Mouse (Mus musculus) layer of hippocampus, adult 18-20 months (tissue): ENCODE measurements around the gene Fes. TPM values are rescaled to one million over a fixed set of nuclear protein-coding genes. Genes with fewer than 3 reads are reported as not detected.

Source experiments
- DNase-seq, 2 experiments: peaks; one replicate each; pipeline ENCODE4 v3.0.0; 2022; ENCODE audit warnings: low spot score in 2 of 2
- total RNA-seq, 2 experiments: library from RNA; stranded (reverse); gene quantifications; 2 replicates each; pipeline ENCODE4 v1.2.3; 2021

Gene Fes
- total RNA-seq, 2 experiments from 2014 or later: 5.2 to 6.0 TPM

DNA sequence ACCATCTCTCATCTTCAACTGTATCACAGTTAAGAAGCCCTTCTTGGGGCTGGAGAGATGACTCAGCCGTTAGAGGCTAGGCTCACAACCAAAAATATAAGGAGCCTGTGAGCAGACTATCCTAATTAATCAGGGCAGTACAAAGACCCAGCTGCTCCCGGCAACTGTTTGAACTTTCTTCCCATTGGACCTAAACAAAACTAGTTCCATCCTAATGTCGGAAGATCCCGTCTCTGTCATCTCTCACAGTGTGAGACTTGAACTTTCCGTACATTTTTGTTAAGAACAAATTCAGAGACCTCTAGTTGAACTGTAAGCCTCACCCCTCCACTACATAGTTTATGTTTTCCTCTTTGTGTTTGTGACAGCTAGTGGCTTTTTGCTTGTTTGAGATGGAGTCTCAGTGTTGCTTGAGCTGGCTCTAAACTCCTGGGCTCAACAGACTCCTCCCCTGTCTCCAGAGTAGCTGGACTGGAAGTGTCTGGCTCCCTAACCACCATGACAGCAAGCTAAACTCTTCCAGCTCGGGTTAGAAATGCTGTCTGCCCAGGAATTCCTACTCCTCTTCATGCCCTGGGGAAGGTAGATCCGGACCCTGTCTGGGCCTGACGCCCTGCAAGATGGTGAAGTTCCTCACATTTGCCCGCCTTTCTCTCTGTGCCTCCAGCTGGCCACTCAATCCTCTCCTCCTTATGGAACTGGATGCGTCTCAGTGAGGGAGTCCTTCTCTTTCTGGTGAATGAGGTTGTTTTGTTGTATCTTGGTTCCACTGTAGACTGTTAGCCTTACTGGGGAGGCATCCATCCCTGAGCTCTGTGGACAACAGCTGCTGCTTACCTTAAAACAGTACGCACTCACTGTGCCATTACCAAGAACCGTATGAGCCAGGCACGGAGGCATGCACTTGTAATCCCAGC lies 39.8 kb downstream of the Fes start:
- no peak for DNase-seq

DNA sequence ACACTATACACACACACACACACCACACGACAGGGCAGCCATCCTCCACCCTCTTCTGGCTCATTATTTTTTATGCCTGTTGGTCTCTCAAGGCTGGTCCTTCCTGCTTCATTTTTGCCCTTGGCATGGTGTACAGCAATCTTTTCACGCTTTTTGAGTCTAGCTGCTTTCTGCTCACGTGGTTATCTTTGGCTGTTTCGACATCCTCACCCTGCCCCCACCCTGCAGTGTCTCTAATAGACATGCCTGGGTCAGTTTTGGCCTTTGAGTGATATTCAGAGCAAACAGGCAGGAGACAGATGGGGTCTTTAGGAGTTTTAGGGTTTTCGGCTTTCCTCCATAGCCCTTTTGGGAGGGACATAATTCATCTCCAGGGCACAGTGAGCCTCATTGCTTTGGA lies 40.9 kb downstream of the Fes start:
- no peak for DNase-seq

GRCm38 (mm10) chr7:80346173-80346572 lies 41.6 kb downstream of the Fes start:
- DNase-seq: no peak

DNA sequence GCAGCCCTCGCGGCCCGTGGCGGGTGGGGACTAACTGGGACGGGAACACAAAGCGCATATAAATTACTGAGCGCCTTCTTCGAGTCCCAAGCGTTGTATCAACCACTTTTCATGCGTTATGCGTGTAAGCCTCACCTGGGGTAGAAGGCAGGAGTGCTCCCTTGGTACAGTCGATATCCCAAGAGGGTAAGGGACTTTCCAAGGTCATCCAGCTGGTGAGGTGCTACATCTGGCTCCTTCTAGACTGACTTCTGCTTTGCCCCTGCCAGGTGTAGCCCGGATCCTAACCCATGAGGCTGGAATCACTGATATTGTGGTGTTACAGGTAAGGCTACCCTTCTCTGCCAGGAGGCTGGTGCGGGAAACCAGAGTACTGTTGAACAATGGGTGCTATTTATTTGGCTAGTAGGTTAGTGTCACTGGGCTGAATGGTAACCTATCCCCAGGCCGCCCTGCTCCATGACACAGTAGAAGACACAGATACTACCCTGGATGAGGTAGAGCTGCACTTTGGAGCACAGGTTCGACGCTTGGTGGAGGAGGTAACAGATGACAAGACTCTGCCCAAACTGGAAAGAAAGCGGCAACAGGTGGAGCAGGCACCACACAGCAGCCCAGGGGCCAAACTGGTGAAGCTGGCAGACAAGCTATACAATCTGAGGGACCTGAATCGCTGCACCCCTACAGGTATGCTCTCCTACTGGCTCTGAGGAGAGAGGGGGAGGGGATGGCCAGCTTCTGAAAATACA lies 44.3 kb downstream of the Fes start:
- no peak for DNase-seq

GRCm38 (mm10) chr7:80342858-80343257 lies 44.9 kb downstream of the Fes start, which contains the start of gene Hddc3:
TSS of gene Hddc3 (plus strand) at chr7:80343104.
- DNase-seq: peak; percentile 90 to 98

GRCm38 (mm10) chr7:80341793-80342192 lies 46.0 kb downstream of the Fes start:
- DNase-seq: no peak

DNA sequence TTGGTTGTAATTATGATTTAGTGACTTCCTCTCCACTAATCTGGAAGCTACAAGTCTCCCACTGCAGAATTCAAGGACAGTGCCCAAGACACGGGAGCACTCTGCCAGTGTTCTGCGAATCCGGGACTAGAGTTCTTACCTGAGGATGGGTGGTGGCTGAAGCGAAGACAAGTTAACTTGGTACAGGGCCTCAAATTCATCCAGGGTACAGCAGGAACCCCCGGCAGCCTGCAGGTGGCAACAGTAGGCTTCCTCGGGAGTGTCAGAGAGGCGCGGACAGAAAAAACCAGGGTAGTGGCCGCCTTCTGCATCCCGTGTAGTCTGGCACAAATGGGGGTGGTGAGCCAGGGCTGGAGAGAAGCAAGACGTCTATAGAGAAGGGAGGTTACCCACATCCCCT lies 47.0 kb downstream of the Fes start, which contains the start of gene Unc45a:
Gene Unc45a, minus strand, starts transcription at position 213 of the 400 bp plus-strand sequence.
- peak in 1 of 2 experiments; percentile 69 for DNase-seq

DNA sequence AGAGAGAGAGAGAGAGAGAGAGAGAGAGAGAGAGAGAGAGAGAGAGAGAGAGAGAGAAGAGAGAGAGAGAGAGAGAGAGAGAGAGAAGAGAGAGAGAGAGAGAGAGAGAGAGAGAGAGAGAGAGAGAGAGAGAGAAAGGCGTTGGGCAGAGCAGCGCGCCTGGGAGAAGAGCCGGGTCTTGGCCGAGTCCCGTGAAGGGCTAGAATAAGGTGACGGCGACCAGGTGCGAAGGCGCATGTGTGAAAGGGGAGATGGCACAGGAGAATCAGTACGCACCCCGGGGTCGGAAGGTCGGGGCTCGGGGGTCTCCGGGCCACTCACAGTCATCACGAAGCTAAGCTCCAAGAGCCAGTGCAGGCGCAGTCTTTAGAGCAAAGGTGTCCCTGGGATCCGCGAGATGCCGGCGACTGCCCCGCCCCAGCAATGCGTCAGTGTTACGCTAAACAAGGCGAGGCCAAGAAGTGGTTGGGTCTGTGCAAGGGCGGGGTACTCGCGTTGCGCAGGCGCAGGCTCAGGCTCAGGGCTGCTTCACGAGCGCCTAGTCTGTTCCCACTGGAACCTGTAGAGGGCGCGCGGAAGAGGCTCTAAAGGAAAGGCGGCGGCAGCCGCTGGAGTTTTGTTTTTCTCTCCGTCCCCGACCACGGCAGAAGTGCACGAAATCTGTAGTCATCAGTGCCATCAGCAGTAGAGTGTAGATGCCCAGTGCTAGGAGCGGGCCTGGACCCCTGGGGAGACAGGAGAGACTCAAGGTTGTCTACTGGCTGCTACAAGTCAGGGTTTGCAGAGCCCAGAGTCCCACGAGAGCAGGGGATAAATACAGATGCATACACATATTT lies 47.7 kb downstream of the Fes start:
- peak; percentile 98 to 99 for DNase-seq

- DNase-seq: peak in 1 of 2 experiments; percentile 37
Observed at GRCm38 (mm10) chr7:80339371-80339770, 48.4 kb downstream of the Fes start.

GRCm38 (mm10) chr7:80336932-80337331 lies 50.8 kb downstream of the Fes start:
- DNase-seq: no peak

DNA sequence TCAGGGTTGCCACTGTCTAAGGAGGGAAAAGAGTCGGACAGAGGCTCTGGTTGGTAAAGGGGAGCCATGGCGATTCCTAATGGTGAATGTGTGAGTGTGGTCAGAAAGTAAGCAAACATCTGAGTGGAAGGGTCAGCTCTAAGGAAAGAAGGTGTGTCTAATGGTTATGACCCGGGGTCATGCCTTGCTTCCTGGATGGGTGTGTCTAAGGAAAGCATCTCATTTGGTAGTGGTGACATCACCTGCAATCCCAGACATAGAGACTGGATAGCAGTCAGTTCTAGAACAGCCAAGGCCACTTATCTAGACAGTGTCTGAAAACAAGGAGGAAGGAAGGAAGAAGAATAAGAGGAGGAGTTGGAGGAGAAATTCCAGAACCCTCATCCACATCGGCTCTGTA lies 52.9 kb downstream of the Fes start:
- DNase-seq: no peak

DNA sequence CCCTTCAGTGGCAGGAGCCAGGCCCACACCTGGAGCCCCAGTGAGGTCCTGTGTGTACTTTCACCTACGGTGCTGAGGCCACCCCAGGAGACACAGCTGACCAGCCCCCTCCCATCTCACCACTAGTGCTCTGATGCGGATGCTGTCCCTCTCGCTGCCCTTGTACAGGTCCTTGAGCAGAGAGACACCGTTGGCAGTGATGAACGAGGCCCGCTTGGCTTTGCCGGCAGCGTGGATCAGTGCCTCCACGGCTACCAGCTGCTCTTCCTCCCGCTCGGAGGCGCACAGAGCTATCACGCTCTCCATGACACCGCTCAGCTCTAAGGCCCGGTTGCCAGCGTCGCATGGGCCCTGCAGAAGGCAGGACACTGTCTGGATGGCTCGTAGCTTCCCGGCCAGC lies 56.3 kb downstream of the Fes start:
- DNase-seq: no peak

DNA sequence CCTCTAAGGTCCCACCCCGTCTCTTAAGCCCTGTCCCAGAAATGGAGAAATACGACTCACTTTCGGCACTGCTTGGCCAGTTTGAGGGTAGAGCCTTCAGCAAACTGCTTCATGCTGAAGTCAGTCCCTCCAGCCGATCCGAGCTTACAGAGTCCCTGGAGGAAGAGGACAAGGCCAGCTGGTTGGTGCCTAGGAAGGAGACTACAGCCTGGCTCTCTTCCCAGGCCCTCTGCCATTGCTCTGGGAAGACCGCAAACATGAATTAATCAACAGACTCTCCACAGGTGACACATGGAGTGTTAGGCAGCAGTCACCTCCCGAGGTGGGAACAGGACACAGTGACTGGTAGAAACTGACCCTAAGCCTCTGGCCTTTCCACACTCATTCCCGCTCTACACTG lies 57.5 kb downstream of the Fes start:
- DNase-seq: no peak

Other genes with a start within 250 kb of the Fes start
- gene Sema4b, start 201.1 kb downstream of the Fes start, total RNA-seq: 10 to 100 TPM; 22.0 to 23.6 TPM
- gene Cib1, start 155.1 kb downstream of the Fes start, total RNA-seq: 10 to 100 TPM; 22.3 to 25.3 TPM
- gene Gdpgp1, start 155.1 kb downstream of the Fes start, total RNA-seq: 1 to 10 TPM; 6.0 to 6.1 TPM
- 1 to 10 TPM; 1.9 to 2.8 TPM for gene Ttll13, start 141.6 kb downstream of the Fes start, total RNA-seq
- gene Ngrn, start 126.7 kb downstream of the Fes start, total RNA-seq: 10 to 100 TPM; 44.3 to 44.6 TPM
- gene Vps33b, start 118.3 kb downstream of the Fes start, total RNA-seq: 10 to 100 TPM; 18.3 to 19.7 TPM
- under 1 TPM; 0.45 to 0.48 TPM for gene Prc1, start 93.5 kb downstream of the Fes start, total RNA-seq
- gene Rccd1, start 63.5 kb downstream of the Fes start, total RNA-seq: 10 to 100 TPM; 10.1 to 11.2 TPM
- 10 to 100 TPM; 39.3 to 41.6 TPM for gene Unc45a, start 46.9 kb downstream of the Fes start, total RNA-seq
- 10 to 100 TPM; 50.8 to 51.0 TPM for gene Hddc3, start 44.8 kb downstream of the Fes start, total RNA-seq
- gene Man2a2, start 16.6 kb downstream of the Fes start, total RNA-seq: 100 to 1,000 TPM; 164 TPM
- 10 to 100 TPM; 37.7 to 43.7 TPM for gene Furin, start 17.5 kb upstream of the Fes start, total RNA-seq
- 1 to 10 TPM; 3.0 to 3.2 TPM for gene Blm, start 147.2 kb upstream of the Fes start, total RNA-seq